Mouse (Mus musculus) adrenal gland, postnatal 14 days (tissue): ENCODE measurements around the gene Thpo. TPM values are rescaled to one million over a fixed set of nuclear protein-coding genes. Genes with fewer than 3 reads are reported as not detected.

Experiments used
- DNase-seq: peaks from one replicate; pipeline ENCODE4 v3.0.0; 2021; ENCODE audit warnings: mixed read lengths
- long read RNA-seq, 2 experiments: library from polyadenylated mRNA; stranded (forward); transcript quantifications; one replicate each; pipeline ENCODE4 v2.0.0; 2021
- total RNA-seq: library from RNA; stranded (reverse); gene quantifications from 2 replicates; pipeline ENCODE4 v1.2.3, GENCODE M21; 2021

Thpo gene
- 0.71 and 2.8 TPM in 2 replicates for total RNA-seq
- long read RNA-seq, experiment 1 = 0 reads
- long read RNA-seq, experiment 2, partial matches to known transcripts = 0 of 2 reads
- long read RNA-seq, experiment 2, other reads (novel, unspliced or antisense) = 2 of 2 reads

- no peak for DNase-seq
These were observed at the start of gene Thpo for GRCm38 (mm10) chr16:20733731-20734730. Thpo (minus strand) TSS chr16:20734511.

- no peak for DNase-seq
These were observed 49.6 kb upstream of the Thpo start for GRCm38 (mm10) chr16:20783891-20784290.

- DNase-seq = no peak
These were observed 46.9 kb upstream of the Thpo start for GRCm38 (mm10) chr16:20781101-20781630.

- peak; percentile 54 for DNase-seq
These were observed 45.5 kb upstream of the Thpo start for GRCm38 (mm10) chr16:20779846-20780245.

GRCm38 (mm10) chr16:20775021-20775420 is 40.7 kb upstream of the Thpo start:
- no peak for DNase-seq

GRCm38 (mm10) chr16:20765244-20765643 is 30.9 kb upstream of the Thpo start:
- DNase-seq = peak; percentile 55

- peak; percentile 78 for DNase-seq
These were observed 27.4 kb upstream of the Thpo start for GRCm38 (mm10) chr16:20761681-20762080.

GRCm38 (mm10) chr16:20757385-20757784 is 23.1 kb upstream of the Thpo start:
- DNase-seq = no peak

GRCm38 (mm10) chr16:20756052-20756451 is 21.7 kb upstream of the Thpo start:
- peak; percentile 64 for DNase-seq

- DNase-seq = no peak
These were observed 16.2 kb upstream of the Thpo start for GRCm38 (mm10) chr16:20750518-20750917.

GRCm38 (mm10) chr16:20746641-20747040 is 12.3 kb upstream of the Thpo start:
- peak; percentile 76 for DNase-seq

GRCm38 (mm10) chr16:20739845-20740244 is 5.5 kb upstream of the Thpo start:
- no peak for DNase-seq

GRCm38 (mm10) chr16:20736823-20737222 is 2.5 kb upstream of the Thpo start:
- no peak for DNase-seq

GRCm38 (mm10) chr16:20736168-20736567 is 1.9 kb upstream of the Thpo start:
- DNase-seq = no peak

GRCm38 (mm10) chr16:20735651-20736050 is 1.3 kb upstream of the Thpo start:
- no peak for DNase-seq

GRCm38 (mm10) chr16:20732925-20733730 is 1.2 kb downstream of the Thpo start, which contains the start of gene Chrd:
Chrd (plus strand) TSS chr16:20733127.
- DNase-seq = peak; percentile 84

- peak; percentile 62 for DNase-seq
These were observed 1.9 kb downstream of the Thpo start for GRCm38 (mm10) chr16:20732251-20732924.

- DNase-seq = no peak
These were observed 2.6 kb downstream of the Thpo start for GRCm38 (mm10) chr16:20731688-20732087.

GRCm38 (mm10) chr16:20730293-20730711 is 4.0 kb downstream of the Thpo start:
- peak; percentile 39 for DNase-seq

- DNase-seq = no peak
These were observed 7.9 kb downstream of the Thpo start for GRCm38 (mm10) chr16:20726384-20726783.

GRCm38 (mm10) chr16:20725750-20726149 is 8.6 kb downstream of the Thpo start:
- no peak for DNase-seq

GRCm38 (mm10) chr16:20725321-20725720 is 9.0 kb downstream of the Thpo start:
- DNase-seq = no peak
